Mouse (Mus musculus) right cerebral cortex, postnatal 25 days (tissue): ENCODE results near the gene Strada.
"Not testable (repeated sequence)": the region's sequence is repeated elsewhere in the genome, so short reads cannot be mapped to it uniquely, and the experiment has no call there.

Experiments used
- DNase-seq: peaks from one replicate; pipeline ENCODE4 v3.0.0; 2022

The Strada gene

DNA sequence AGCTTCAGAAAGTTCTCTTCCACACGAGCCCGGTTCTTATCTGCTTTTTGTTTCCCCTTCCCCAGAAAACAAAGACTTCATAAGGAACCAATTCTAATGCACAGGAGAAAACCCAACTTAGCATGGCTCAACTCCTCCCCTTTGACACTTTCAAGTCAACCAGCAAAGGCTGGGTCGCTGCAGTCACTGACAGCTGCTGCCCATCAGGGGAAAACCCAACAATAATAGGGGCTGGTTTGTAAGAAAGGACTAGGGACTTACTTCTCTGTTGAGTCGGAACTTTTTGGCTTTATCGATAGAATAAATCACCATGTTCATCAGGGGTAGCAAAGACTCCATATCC lies at the start of gene Strada:
Gene Strada (minus strand): TSS at position 46 of the 343 bp plus-strand sequence.
- no peak for DNase-seq

DNA sequence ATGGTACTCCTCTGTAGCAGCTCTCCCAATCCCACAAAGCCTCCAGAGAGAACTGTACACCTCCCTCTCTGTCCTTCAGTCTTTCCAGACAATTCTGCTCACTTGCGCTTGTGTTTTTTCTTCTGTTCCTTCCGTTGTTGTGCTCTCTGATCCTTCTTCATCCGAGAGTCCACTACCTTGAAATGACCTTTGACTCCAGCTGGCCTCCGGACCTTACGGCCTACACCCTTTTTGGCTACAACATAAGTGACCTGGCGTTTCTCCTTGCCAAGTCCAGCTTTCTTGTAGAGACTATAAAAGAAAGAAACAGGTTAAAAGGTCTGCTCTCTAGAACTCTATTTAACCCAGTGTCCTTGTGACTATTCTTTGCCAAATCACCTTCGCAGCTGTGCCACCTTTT lies 47.4 kb upstream of the Strada start:
- no peak for DNase-seq

DNA sequence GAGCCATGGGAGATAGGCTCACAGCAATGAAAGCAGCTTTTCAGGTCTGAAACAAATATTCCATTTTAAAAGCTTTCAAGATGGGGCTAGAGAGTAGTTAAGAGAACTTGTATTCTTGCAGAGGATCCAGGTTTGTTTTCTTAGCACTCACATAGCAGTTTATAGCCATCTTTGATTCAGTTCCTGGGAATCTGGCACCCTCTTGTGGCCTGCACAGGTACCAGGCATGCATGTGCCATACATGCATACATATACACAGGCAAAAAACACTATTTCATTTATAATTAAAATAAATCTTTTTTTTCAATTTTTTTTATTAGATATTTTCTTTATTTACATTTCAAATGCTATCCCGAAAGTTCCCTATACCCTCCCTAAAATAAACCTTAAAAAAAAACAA lies 44.9 kb upstream of the Strada start:
- DNase-seq: no peak

DNA sequence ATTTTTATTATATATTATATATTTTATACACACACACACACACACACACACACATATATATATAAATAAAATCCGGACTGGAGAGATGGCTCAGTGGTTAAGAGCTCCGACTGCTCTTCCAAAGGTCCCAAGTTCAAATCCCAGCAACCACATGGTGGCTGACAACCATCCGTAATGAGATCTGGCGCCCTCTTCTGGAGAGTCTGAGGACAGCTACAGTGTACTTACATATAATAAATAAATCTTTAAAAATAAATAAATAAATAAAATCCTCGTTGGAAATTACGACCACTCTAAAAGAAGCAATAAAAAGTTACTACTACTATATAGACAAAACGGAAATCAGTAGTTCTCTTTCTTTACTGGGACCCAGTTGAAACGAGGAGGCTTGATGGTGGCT lies 32.0 kb upstream of the Strada start:
- not testable (repeated sequence) for DNase-seq

DNA sequence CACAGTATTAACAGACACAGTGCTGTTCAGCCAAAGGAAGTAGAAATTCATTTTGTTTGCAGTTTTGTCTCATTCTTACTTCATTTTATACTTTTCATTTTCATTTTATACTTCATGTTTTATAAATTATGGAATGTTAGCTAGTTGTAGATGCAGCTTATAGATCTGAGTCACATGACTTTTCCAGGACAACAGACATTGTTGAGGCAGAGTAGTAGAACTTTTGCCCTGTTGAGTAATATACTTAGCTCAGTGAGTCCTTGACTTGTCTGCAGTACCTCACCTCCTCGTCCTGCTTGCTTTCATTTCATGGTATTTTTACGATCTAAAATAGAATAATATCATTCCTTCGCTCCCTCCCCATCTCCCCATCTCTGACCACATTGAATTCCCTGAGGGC lies 18.6 kb upstream of the Strada start:
- DNase-seq: no peak

DNA sequence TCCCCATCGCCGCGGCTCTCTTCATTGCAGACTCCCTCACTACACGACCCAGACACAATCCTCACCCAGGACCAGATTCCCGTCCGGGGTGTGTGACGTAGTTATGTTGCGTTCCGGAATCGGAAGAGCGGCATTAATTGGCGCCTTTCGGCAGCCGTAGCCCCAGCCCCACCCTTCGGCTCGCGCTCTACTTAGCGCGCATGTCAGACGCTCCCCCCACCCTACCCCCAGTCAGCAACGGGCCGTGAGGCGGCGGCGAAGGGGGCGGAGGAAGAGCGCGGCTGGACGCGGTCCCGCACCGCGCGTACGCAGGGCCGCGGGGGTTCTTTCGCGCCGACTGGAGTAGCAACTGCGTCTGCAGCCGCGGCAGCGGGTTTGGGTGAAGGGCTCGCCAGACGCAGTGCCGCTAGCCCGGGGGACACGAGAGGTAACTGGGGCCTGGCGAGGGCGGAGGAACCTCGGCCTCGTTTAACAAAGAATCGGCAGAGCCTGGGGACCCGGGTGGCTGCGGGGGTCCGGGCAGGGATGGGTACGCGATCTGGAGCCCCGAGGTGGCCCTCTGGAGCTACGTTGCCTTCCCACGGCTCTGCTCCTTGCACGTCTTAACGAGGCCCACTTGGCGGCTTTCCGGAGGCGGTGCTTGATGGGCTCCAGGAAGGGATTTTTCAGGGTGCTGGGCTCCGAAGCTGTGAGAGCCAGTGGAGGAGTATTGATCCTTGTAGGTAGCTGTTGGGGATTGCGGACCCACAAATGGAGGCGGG lies 14.9 kb upstream of the Strada start, which contains the start of gene Ddx42:
Gene Ddx42 (plus strand): TSS at position 197 of the 761 bp plus-strand sequence.
- peak; percentile 93 for DNase-seq

DNA sequence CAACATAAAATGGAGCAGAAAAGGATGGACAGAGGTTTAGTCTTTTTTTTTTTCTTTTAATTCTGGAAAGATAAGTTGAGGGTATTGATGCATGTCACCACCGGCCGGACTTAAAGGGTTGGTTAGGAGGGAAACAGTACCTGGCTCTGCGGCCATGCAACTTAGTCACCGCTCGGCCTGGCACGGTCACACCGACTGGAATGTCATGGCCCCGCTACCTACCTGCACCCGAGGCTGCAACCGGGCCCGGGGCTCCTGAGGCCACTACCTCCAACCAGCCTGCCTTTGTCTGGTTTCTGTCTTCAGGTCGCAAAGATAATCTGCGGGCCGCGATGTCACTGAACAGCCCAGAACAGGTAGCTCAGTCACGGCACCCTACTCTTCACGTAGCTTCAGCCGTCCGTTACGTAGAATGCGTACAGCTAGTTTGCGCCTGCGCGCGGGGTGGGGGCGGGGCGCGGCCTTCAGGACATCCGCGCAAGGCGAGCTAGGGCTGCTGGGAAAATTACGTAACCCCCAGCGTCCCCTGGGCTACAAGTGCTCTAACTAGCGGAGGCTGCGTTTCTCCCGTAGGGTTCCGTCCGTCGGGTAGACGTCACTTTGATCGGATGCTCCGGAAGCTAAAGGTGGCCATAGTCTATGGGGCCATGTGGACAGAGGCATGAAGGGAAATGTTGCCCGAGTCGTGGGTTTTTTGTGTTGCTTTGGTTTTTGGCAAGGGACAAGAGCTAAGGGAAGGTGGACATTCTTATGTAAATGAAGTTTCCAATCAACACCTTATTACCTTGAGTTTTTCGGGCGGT lies 14.2 kb upstream of the Strada start, which contains the start of gene Ccdc47:
Gene Ccdc47 (minus strand): TSS at position 418 of the 803 bp plus-strand sequence.
- DNase-seq: peak; percentile 95

DNA sequence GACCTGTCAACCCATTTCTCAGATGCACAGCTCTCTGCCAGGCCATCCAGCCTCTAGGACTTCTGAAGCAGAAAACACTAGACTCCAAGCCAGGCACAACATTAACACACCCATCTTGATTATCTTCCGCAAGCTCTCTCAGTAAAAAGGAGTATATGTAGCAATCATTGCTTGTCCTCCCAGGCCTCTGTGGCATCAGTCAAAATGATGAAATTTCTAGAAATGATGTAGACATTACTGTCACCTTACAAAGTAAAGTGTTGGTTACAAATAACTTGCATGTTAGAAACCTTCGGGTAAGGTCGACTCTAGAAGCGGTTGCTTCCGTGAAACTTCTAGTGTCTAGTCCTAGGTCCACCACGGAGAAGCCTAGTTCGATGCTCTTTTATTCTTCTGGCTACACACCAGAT lies 13.5 kb upstream of the Strada start:
- DNase-seq: no peak

DNA sequence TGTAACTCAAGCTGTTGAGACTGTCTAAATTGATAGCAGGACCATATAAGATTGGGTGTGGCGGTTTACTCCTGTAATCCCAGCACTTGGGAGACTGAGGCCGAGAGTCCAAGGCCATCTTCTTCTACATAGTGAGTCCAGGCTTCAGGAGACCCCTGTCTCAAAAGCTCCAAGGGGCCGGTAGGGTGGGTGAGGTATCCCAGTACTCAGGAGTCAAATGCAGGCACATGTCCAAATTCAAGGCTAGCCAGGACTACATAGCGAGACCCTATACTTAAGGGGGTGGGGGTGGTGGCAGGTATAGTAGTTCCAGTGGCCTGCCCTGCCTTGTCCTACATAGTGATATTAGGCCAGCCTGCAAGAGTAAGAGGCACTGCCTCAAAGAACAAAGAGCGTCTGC lies 12.9 kb upstream of the Strada start:
- no peak for DNase-seq

DNA sequence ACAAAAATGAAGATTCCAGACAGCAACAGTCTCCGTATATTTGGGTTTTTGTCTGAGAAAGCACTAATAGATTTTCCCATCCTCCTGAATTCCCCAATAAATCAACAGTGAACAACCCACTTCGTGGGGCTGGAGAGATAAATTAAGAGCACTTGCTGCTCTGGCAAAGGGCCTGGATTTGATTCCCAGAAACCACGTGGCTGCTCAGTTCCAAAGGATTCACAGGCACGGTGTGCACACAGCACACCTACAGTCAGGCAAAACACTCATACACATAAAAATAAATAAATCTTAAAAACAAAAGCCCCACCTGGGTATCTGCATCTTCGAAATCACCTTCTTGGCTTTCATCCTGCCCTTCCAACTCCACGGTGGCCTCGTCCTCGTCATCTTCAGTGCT lies 10.8 kb upstream of the Strada start:
- DNase-seq: no peak

DNA sequence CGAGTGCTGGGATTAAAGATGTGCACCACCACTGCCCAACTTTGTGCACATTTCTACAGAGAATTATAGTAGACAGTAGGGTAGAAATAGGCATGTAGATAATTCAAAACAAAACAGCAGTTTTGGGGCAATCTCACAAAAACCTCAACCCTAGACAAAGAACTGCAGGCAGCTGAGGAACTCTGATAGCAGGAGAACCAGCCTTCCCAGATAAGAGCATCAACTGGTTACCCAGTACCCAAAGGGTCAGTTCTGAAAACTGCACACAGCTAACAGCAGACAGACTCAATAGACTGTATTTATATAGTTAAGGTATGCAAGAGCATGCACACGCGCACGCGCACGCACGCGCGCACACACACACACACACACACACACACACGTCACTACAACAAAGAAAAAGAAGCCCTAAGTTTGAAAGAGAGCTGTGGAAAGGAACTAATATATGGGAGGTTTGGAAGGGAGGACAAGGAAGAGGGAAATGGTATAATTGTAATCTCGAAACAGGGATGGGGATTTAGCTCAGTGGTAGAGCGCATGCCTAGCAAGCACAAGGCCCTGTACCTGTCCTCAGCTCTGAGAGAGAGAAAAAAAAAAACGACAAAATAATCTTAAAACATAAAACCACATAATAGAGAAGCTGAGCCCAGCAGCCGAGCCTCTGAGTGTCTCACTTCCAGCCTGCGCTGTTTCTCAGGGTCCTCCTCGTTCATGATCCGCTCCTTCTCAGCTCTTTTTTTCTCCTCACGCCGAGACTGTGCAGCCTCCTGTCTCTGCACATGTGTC lies 438 bp downstream of the Strada start:
- DNase-seq: no peak

DNA sequence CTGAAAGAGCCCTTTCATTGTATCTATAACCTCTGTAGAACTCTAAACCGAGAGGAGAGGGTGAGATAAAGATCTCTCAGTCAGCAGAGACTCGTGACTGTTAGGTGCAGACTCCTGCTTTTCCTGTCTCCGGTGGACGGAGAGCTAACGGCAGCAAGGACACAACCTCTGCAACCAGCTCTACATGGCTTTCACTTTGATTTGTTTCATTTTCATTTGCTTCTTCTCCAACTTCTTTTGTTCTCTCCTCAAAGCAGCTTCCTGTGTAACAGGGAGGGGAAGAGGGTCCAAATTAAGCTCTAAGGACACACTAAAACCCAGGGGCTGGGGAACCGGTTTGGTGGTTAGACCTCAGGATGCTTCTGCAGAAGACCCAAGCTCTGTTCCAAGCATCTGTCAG lies 1.2 kb downstream of the Strada start:
- no peak for DNase-seq

DNA sequence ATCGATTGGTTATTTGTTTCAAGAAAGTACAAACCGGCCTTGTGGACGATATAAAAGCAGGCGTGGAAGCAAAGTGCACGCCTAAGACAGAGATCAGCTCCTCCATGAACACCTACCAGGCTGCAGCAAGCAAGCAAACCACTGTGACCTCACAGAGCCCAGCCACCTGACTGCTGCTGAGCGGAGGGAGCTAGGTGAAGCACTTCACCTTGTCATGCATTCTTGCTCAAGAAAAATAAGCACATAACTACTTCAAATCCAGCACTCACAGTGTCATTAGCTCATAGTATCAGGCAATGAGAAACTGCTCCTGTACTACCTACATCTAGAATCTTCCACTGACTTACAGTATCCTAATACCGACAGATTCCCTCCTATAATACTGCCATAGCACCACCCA lies 2.0 kb downstream of the Strada start:
- not testable (repeated sequence) for DNase-seq

DNA sequence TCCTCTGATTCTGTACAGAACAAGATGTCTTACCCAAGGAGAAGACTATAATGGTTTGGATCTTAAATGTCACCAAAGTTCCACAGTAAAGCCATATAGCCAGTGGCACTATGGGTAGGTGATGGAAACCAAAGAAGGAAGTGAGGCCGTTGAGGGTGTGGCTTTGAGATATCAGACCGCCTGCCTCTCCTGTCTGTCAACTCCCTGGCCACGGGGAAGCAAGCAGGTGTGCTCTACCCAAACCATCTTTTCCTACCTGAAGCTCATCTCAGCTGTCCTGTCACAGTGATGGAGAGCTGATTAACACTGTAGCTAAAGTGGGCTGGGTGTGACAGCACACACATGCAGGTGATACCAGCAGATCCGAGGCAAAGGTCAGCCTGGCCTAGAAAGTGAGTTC lies 3.7 kb downstream of the Strada start:
- DNase-seq: no peak

DNA sequence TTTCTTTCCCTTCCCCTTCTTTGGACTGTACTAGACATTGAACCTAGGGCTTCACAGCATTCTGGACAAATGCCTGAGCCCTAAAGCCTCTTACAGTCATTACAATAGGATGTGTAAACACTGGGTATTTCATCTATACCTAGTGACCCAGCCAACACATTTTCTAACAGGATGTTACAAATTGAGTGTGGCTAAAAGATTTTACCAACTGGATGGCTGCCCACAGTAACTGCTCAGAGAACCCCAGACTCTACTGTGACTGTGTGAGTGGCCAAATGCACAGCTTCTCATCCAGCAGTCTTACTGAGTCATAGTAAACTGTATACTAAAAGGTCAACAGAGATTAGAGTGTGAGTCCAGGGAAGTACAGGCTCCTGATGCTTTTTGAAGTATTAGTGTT lies 6.6 kb downstream of the Strada start:
- no peak for DNase-seq

DNA sequence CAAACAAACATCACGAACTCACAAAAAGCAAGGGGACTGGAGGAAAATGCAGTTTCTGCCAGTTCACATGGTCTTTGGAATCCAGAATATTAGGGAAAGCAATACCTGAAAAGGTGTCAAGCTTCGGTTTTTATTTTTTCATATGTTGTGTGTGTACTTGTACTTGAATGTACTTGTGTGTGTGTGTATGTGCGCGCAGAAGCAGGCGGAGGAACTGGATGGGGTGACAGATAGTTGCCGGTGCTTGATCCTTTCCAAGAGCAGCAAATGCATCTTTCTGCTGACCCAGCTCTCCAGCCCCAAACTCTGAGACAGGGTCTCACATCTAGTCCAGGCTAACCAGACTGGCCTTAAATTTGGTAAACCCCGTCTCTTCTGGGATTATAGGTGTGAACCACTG lies 7.1 kb downstream of the Strada start:
- no peak for DNase-seq

DNA sequence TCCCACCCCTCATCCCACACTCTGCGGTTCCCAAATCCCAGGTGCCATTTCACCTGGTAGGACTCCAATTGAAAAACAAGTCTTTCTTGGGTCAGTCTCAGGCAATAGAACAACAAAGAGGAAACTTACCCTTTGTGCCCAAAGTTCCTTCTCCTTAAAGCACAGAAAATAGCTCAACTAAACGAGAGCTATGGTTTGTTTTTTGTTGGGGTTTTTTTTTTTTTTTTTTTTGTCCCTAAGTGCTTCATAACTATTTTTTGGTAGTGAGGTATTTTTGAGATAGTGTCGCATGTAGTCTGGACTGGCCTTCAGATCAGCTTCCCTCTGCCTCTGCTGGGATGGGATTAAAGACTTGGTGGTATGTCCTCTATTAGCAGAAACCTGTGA lies 7.8 kb downstream of the Strada start:
- DNase-seq: no peak

DNA sequence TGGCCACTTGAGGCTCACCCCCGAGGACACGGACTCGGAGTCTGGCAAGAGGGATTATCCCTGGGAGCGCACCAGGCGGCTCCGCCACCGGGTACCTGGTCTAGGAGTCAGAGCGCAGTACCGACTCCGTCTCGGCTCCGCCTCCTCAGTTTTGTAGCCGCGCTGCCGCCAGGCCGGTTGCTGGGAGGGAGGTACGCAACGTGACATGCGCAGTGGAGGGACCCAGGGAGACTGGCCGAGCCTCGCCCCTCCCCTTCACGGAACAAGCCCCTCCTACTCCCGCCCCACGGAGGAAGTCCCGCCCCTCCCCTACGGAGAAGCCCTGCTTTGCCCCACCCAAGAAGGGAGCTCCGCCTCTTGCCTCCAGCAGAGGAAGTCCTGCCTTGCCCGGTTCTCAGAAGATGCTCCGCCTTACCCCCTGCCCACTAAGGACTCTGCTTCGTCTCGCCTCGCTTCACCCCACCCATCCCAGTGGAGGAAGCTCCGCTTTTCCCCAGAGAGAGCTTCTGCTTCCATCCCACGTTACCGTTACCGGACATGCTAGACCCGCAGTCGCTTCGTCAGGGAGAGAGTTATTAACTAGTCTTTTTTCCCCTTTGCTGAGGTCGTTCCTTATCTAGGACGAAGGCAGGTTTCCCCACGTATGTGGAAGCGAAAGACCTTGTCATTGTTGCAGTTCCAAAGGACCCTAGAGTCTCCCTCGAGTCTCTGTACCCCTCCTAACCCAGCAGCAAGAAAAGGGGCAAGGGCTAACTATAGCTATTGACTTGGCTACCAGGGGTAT lies 8.4 kb downstream of the Strada start:
- peak; percentile 95 for DNase-seq

DNA sequence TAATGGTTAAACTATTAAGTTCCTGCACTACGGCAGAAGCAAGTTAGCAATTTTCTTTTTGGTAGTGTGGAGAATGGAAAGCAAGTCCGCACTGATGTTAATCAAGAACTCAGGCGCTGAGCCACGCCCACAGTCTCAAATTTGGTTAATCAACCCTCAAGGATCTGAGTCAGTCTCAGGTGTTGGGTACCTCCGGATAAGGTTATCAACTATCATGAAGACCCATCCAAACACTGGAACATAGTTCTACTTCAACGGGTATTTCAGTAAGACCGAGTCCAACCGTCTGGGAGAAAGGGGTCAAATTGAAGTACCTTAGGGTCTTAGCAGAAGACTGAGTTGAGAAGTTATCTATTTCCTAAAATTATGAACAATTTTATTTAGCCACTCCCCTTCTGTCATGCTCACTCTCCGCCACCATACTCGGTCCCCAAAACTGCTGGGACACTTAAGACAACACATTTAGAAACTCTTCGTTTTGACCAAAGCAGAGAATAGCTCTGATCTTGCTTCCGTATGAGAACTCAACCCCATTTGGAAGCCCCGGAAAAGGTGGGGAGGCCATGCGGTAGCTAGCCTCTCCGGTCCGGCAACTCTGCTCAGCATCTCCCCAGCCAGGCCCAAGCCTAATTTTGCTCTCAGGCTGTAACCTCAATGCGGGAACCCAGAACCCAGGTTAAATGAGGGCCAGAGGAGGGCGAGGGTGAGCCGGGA lies 9.2 kb downstream of the Strada start:
- no peak for DNase-seq

DNA sequence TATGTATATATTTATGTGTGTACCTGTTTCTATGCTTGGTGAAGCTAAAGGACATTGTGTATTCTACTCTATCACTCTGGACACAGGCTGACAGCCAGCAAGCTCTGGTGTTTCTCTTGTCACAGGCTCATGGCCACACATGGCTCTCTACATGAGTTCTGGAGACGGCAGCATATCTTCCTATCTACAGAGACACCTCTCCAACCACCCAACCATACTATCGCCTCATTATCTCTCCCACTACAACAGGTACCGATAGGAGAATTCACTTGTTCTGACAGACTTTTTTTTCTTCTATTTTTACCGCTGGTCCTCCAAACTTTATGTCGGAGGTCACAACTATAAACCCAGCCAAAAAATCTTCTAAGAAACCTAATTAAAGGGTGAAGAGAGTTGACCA lies 9.7 kb downstream of the Strada start:
- no peak for DNase-seq

DNA sequence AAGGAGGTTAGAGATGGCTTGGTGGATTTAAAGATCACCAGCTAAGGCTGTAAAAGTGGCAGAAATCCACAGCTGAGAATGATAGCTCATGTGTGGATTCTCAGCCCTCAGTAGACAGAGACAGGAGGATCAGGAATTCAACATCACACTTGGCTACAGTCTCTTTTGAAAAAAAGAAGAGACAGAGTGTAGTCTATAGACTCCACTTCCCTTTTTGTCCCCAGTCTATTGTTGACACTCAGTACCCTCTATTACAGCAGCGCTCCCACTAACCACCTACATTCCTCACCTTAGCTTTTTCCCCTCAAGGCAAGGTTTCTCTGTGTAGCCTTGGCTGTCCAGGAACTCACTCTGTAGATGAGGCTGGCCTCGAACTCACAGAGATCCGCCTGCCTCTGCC lies 10.3 kb downstream of the Strada start:
- no peak for DNase-seq

DNA sequence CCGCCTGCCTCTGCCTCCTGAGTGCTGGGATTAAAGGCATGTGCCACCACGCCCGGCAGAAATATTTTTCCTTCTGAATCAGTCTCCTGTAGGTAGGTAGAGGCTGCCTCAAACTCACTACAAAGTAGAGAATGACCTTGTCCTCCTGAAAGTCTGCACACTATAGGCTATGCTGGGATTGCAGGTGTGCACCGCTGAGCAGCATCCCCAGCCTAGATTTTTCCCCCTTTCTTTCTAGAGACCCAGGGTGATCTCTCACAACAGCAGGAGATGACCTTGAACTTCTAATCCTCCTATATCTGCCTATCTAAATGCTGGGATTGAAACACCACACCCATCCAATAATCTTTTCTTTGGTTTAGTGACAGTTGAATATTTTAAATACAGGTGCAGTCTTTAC lies 14.6 kb downstream of the Strada start:
- DNase-seq: no peak
